Mouse (Mus musculus) ES-Bruce4 (cell line): ENCODE results near the gene Vopp1.

Experiments used
- CTCF ChIP-seq: IDR thresholded peaks from one replicate; pipeline ENCODE4 v1.8.1; 2011; ENCODE audit warnings: low read depth, low read length
- EP300 ChIP-seq: IDR thresholded peaks from 2 replicates; pipeline ENCODE4 v1.6.1; 2011; ENCODE audit warnings: low read depth, low read length; ENCODE audit not compliant: insufficient read depth

GRCm38 (mm10) chr6:57768948-57769525 lies 55.9 kb downstream of the Vopp1 start:
- no peak for TF ChIP-seq EP300
- TF ChIP-seq CTCF = no peak
